In the genomic region with DNA sequence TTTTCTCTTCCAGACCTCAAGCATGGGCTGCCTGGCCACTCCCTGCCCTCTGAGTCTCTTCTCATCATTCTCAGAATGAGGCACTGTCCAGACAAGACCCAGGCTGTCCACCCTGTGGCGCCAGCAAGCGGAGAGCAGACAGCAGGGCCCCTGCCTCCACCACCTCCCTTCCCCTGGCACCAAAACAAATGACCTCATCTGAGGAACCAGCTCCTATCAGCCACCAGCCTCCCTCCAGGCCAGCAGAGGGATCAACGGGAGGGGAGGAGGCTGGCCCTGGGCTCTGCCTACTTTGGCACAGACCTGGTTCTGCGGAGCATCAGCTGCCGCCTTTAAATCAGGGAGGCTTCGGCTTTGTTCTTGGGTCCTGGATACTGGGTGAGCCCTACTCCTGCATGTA, we compare ENCODE assay signal across 11 mouse cellular contexts. TPM values are rescaled to one million over a fixed set of nuclear protein-coding genes. Genes with fewer than 3 reads are reported as not detected.
A peak's percentile ranks its signal among the peaks of the same experiment; 100 is the strongest.
DNase-seq lines count a peak whose midpoint lies in the region; ATAC-seq and TF ChIP-seq lines count a peak whose summit lies in the region.
"Had no signal": no experiment of that assay in that cellular context is flagged by ENCODE, and none has a peak within 500 bp of the region (broad histone marks: within the 10 kb centered on the region; RNA-seq: fewer than 3 reads in every experiment).

No protein-coding gene starts in this region.

- peak; percentile 82 for ATAC-seq in kidney, embryonic 15.5 days (replicated peaks; ENCODE audit: low FRiP score)
- ATAC-seq in forebrain, embryonic 13.5 days = peak; percentile 83
- ATAC-seq in neural tube, embryonic 15.5 days (ENCODE audit: low FRiP score) = peak; percentile 21; the same call in 1 of the 2 replicates

- TF ChIP-seq POLR2A in brain, embryonic 14.5 days (IDR thresholded peaks at IDR 0.05; ENCODE audit: borderline replicate concordance, extremely low read depth, insufficient read depth, insufficient read length, poor library complexity, severe bottlenecking) = no peak

- H3K27me3 ChIP-seq in kidney, embryonic 15.5 days = no peaks in the 10 kb centered on the region
- H3K27me3 ChIP-seq in forebrain, embryonic 13.5 days = no peaks in the 10 kb centered on the region
- H3K27me3 ChIP-seq in neural tube, embryonic 15.5 days (replicated peaks) = no peaks in the 10 kb centered on the region
- H3K27me3 ChIP-seq: CH12.LX; neural tube, embryonic 12.5 days had no signal

- H3K9ac ChIP-seq in kidney, embryonic 15.5 days = no peak overlapping the region
- no peak overlapping the region; the same call in 1 of the 2 replicates for H3K9ac ChIP-seq in forebrain, embryonic 13.5 days
- H3K9ac ChIP-seq in neural tube, embryonic 15.5 days (replicated peaks) = no peak overlapping the region
- H3K9ac ChIP-seq: neural tube, embryonic 12.5 days had no signal

- 0 out of 2 replicates have a peak, but pooled peaks have one; percentile 5 for TF ChIP-seq CTCF in brain, embryonic 14.5 days (IDR thresholded peaks at IDR 0.05; ENCODE audit: borderline replicate concordance, extremely low read depth, insufficient read depth, insufficient read length)

- no peak overlapping the region for H3K4me2 ChIP-seq in kidney, embryonic 15.5 days
- H3K4me2 ChIP-seq in forebrain, embryonic 13.5 days = no peak overlapping the region
- H3K4me2 ChIP-seq in neural tube, embryonic 15.5 days = no peak overlapping the region
- H3K4me2 ChIP-seq: neural tube, embryonic 12.5 days had no signal

- peaks cover 4% of the 10 kb centered on the region; the same call in 1 of the 2 replicates for H3K4me1 ChIP-seq in kidney, embryonic 15.5 days
- peaks cover 5% of the 10 kb centered on the region; the same call in 1 of the 2 replicates for H3K4me1 ChIP-seq in forebrain, embryonic 13.5 days
- peaks cover 4% of the 10 kb centered on the region; the same call in 1 of the 2 replicates for H3K4me1 ChIP-seq in neural tube, embryonic 15.5 days
- H3K4me1 ChIP-seq: neural tube, embryonic 12.5 days had no signal

- H3K9me3 ChIP-seq in kidney, embryonic 15.5 days (replicated peaks) = no peaks in the 10 kb centered on the region
- no peaks in the 10 kb centered on the region for H3K9me3 ChIP-seq in forebrain, embryonic 13.5 days (replicated peaks)
- H3K9me3 ChIP-seq in neural tube, embryonic 15.5 days (replicated peaks) = no peaks in the 10 kb centered on the region
- H3K9me3 ChIP-seq: neural tube, embryonic 12.5 days had no signal

- no peak for DNase-seq in kidney, adult 9 months
- peak; percentile 84 for DNase-seq in brain, embryonic 14.5 days (ENCODE audit: low read depth)
- peak; percentile 75 for DNase-seq in heart, postnatal 25 days (ENCODE audit: low spot score)
- peak; percentile 89 for DNase-seq in left cerebral cortex, postnatal 4 days
- DNase-seq in thymus, postnatal 4 days = no peak

- no peak overlapping the region for H3K27ac ChIP-seq in kidney, embryonic 15.5 days
- no peak overlapping the region for H3K27ac ChIP-seq in forebrain, embryonic 13.5 days
- no peak overlapping the region for H3K27ac ChIP-seq in neural tube, embryonic 15.5 days (replicated peaks)
- H3K27ac ChIP-seq: neural tube, embryonic 12.5 days had no signal

- H3K4me3 ChIP-seq in kidney, embryonic 15.5 days (replicated peaks) = no peak overlapping the region
- H3K4me3 ChIP-seq in forebrain, embryonic 13.5 days = no peak overlapping the region
- no peak overlapping the region for H3K4me3 ChIP-seq in neural tube, embryonic 15.5 days (replicated peaks)
- H3K4me3 ChIP-seq: erythroblast, embryonic 14.5 days; neural tube, embryonic 12.5 days had no signal

- no peaks in the 10 kb centered on the region for H3K36me3 ChIP-seq in kidney, embryonic 15.5 days
- H3K36me3 ChIP-seq in forebrain, embryonic 13.5 days (ENCODE audit: poor library complexity, severe bottlenecking) = no peaks in the 10 kb centered on the region
- no peaks in the 10 kb centered on the region for H3K36me3 ChIP-seq in neural tube, embryonic 15.5 days
- H3K36me3 ChIP-seq: neural tube, embryonic 12.5 days had no signal

- intact Hi-C loops in heart, postnatal 25 days (cut with DNase I) = no loop called here
- intact Hi-C loops in left cerebral cortex, postnatal 4 days (cut with DNase I) = no loop called here

- 31% methylated on average over 6 of the region's 6 CpGs for whole genome bisulfite sequencing in kidney, embryonic 15.5 days
- WGBS in forebrain, embryonic 13.5 days = 28% methylated on average over 6 of the region's 6 CpGs
- WGBS in neural tube, embryonic 15.5 days = 36% methylated on average over 6 of the region's 6 CpGs

RNA-seq across cellular contexts. Expression of a gene that starts 5.0 kb away (rescaled TPM):
- not detected in 2 replicates for polyA plus RNA-seq in kidney, embryonic 15.5 days (2015; fragmentation: Nextera tagmentation; extraction: Ambion mirVana)
- polyA plus RNA-seq in brain, embryonic 14.5 days (2012; rRNA removed) = not detected in 2 replicates
- not detected in 2 replicates for polyA plus RNA-seq in forebrain, embryonic 13.5 days (2015; fragmentation: Nextera tagmentation; extraction: Ambion mirVana)
- total RNA-seq in heart, postnatal 25 days (2021) = not detected
- not detected for total RNA-seq in left cerebral cortex, postnatal 4 days (2021)
- not detected in 2 replicates for polyA plus RNA-seq in neural tube, embryonic 15.5 days (2015; fragmentation: Nextera tagmentation; extraction: Ambion mirVana)
- total RNA-seq: CH12.LX had no signal
- polyA plus RNA-seq: erythroblast, embryonic 14.5 days; neural tube, embryonic 12.5 days had no signal

RNA-seq across cellular contexts. Expression of a gene that starts 7.9 kb away (rescaled TPM):
- polyA plus RNA-seq in kidney, embryonic 15.5 days (2015; fragmentation: Nextera tagmentation; extraction: Ambion mirVana) = 1.6 TPM in 2 replicates
- polyA plus RNA-seq in brain, embryonic 14.5 days (2012; rRNA removed) = 0.39 TPM in 1 of 2 replicates, not detected in the other
- 0.37 TPM in 1 of 2 replicates, not detected in the other for polyA plus RNA-seq in forebrain, embryonic 13.5 days (2015; fragmentation: Nextera tagmentation; extraction: Ambion mirVana)
- under 1 TPM in 1 of 2 experiments, not detected in 1; 0.70 TPM for total RNA-seq in heart, postnatal 25 days (2021)
- not detected for total RNA-seq in left cerebral cortex, postnatal 4 days (2021)
- 0.51 and 0.52 TPM in 2 replicates for polyA plus RNA-seq in neural tube, embryonic 15.5 days (2015; fragmentation: Nextera tagmentation; extraction: Ambion mirVana)
- total RNA-seq: CH12.LX had no signal
- polyA plus RNA-seq: erythroblast, embryonic 14.5 days; neural tube, embryonic 12.5 days had no signal

RNA-seq across cellular contexts. Expression of a gene that starts 43.2 kb away (rescaled TPM):
- not detected in 2 replicates for polyA plus RNA-seq in kidney, embryonic 15.5 days (2015; fragmentation: Nextera tagmentation; extraction: Ambion mirVana)
- not detected in 2 replicates for polyA plus RNA-seq in brain, embryonic 14.5 days (2012; rRNA removed)
- not detected in 2 replicates for polyA plus RNA-seq in forebrain, embryonic 13.5 days (2015; fragmentation: Nextera tagmentation; extraction: Ambion mirVana)
- not detected for total RNA-seq in heart, postnatal 25 days (2021)
- total RNA-seq in left cerebral cortex, postnatal 4 days (2021) = not detected
- polyA plus RNA-seq in neural tube, embryonic 15.5 days (2015; fragmentation: Nextera tagmentation; extraction: Ambion mirVana) = not detected in 2 replicates
- total RNA-seq: CH12.LX had no signal
- polyA plus RNA-seq: erythroblast, embryonic 14.5 days; neural tube, embryonic 12.5 days had no signal

RNA-seq across cellular contexts. Expression of a gene that starts 56.9 kb away (rescaled TPM):
- polyA plus RNA-seq in kidney, embryonic 15.5 days (2015; fragmentation: Nextera tagmentation; extraction: Ambion mirVana) = not detected in 2 replicates
- polyA plus RNA-seq in brain, embryonic 14.5 days (2012; rRNA removed) = not detected in 2 replicates
- polyA plus RNA-seq in forebrain, embryonic 13.5 days (2015; fragmentation: Nextera tagmentation; extraction: Ambion mirVana) = not detected in 2 replicates
- not detected for total RNA-seq in heart, postnatal 25 days (2021)
- not detected for total RNA-seq in left cerebral cortex, postnatal 4 days (2021)
- polyA plus RNA-seq in neural tube, embryonic 15.5 days (2015; fragmentation: Nextera tagmentation; extraction: Ambion mirVana) = not detected in 2 replicates
- total RNA-seq: CH12.LX had no signal
- polyA plus RNA-seq: erythroblast, embryonic 14.5 days; neural tube, embryonic 12.5 days had no signal

Comparison
In these comparisons a context has a peak if more than half of its experiments do, and no peak if none do; other contexts are left out.
1. ATAC-seq: peak in every context shown above with its lines; median percentile 83 in forebrain, embryonic 13.5 days; 82 in kidney, embryonic 15.5 days; 21 in neural tube, embryonic 15.5 days.
2. DNase-seq: peak in brain, embryonic 14.5 days (single experiment), heart, postnatal 25 days (single experiment) and left cerebral cortex, postnatal 4 days (single experiment); none in kidney, adult 9 months (single experiment) and thymus, postnatal 4 days (single experiment).